In the genomic region with DNA sequence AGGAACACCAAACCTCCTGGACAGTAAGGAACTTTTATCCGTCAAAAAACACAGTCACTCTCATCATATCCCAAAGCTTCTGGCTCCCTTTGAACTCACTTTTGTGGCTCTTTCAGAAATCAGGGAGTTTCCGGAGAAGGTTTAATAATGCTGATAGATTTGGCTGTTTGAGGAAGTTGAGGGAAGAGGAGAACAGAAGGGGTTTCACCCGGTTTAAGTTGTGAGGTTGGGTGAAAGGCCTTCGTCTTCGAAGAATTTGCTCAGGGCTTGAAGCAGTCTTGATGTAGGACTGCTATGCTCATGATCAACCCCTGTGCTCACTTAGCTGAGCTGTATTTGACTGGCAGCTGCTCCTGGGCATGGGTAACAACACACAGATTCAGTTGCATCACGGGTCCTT, we compare ENCODE assay signal across 27 mouse cellular contexts.
"Had no signal": no experiment of that assay in that cellular context is flagged by ENCODE, and none has a peak within 500 bp of the region (broad histone marks: within the 10 kb centered on the region; RNA-seq: fewer than 3 reads in every experiment).

No protein-coding gene starts in this region.

- H3K4me3 ChIP-seq: heart, embryonic 13.5 days; heart, embryonic 15.5 days; hindbrain, embryonic 10.5 days; hindbrain, embryonic 12.5 days; intestine, embryonic 15.5 days; layer of hippocampus, adult 2 months; left cerebral cortex, adult 2 months; limb, embryonic 10.5 days; limb, embryonic 12.5 days; liver, embryonic 13.5 days had no signal

- H3K36me3 ChIP-seq: heart, embryonic 13.5 days; heart, embryonic 15.5 days; hindbrain, embryonic 10.5 days; hindbrain, embryonic 12.5 days; intestine, embryonic 15.5 days; limb, embryonic 10.5 days; limb, embryonic 12.5 days; liver, embryonic 13.5 days had no signal

- H3K27me3 ChIP-seq: heart, embryonic 13.5 days; heart, embryonic 15.5 days; hindbrain, embryonic 12.5 days; intestine, embryonic 15.5 days; limb, embryonic 12.5 days; liver, embryonic 13.5 days had no signal

- DNase-seq: gastrocnemius, postnatal 14 days; gastrocnemius, postnatal 36 days; heart, adult 18-20 months; heart, postnatal 14 days; heart, postnatal 4 days; kidney, adult 18-20 months; kidney, adult 8-10 months; kidney, postnatal 10 days; kidney, postnatal 25 days; kidney, postnatal 4 days; liver; liver, embryonic 13.5 days had no signal

- H3K4me1 ChIP-seq: heart, embryonic 15.5 days; intestine, embryonic 15.5 days had no signal

- ATAC-seq: hindbrain, embryonic 16.5 days; inflammation-experienced regulatory T-cells, adult 6 months; intestine, embryonic 15.5 days; intestine, postnatal 0 days had no signal

- H3K27ac ChIP-seq: heart, embryonic 13.5 days; heart, embryonic 15.5 days; hindbrain, embryonic 10.5 days; hindbrain, embryonic 12.5 days; hindbrain, embryonic 14.5 days; intestine, embryonic 15.5 days; layer of hippocampus, adult 2 months; left cerebral cortex, adult 2 months; limb, embryonic 10.5 days; limb, embryonic 12.5 days; liver, embryonic 13.5 days had no signal

- H3K4me2 ChIP-seq: heart, embryonic 11.5 days; heart, embryonic 13.5 days; heart, embryonic 15.5 days; hindbrain, embryonic 12.5 days; hindbrain, embryonic 14.5 days; intestine, embryonic 15.5 days; limb, embryonic 12.5 days; liver, embryonic 11.5 days; liver, embryonic 13.5 days had no signal

- H3K9me3 ChIP-seq: heart, embryonic 13.5 days; heart, embryonic 15.5 days; hindbrain, embryonic 10.5 days; hindbrain, embryonic 12.5 days; intestine, embryonic 15.5 days; limb, embryonic 10.5 days; limb, embryonic 12.5 days; liver, embryonic 13.5 days had no signal

- H3K9ac ChIP-seq: heart, embryonic 13.5 days; heart, embryonic 15.5 days; hindbrain, embryonic 12.5 days; hindbrain, embryonic 14.5 days; intestine, embryonic 15.5 days; limb, embryonic 12.5 days; liver, embryonic 13.5 days had no signal
